Mouse (Mus musculus) midbrain, embryonic 16.5 days (tissue): ENCODE results near the gene Xkr7. TPM values are rescaled to one million over a fixed set of nuclear protein-coding genes. Genes with fewer than 3 reads are reported as not detected.

Source experiments
- ATAC-seq: fragments of 200-750 bp; cut with Nextera tagmentation; 2 replicates; pipeline ENCODE4 v1.8.0; 2017; ENCODE audit warnings: moderate TSS enrichment
- H3K27ac ChIP-seq: fragments of 300-500 bp; sonication (generic); 2 replicates; pipeline ENCODE4 v1.5.1; 2014; ENCODE audit warnings: mild to moderate bottlenecking, low read length, mixed read lengths
- H3K27me3 ChIP-seq: fragments of 300-500 bp; sonication (generic); 2 replicates; pipeline ENCODE4 v1.6.1; 2014; ENCODE audit warnings: low read depth, low read length, mixed read lengths; ENCODE audit not compliant: control insufficient read depth, insufficient read depth
- H3K36me3 ChIP-seq: fragments of 300-500 bp; sonication (generic); 2 replicates; pipeline ENCODE4 v1.6.1; 2014; ENCODE audit warnings: mild to moderate bottlenecking, low read length, moderate library complexity, mixed read lengths; ENCODE audit not compliant: control insufficient read depth, insufficient read depth
- H3K4me1 ChIP-seq: fragments of 300-500 bp; sonication (generic); 2 replicates; pipeline ENCODE4 v1.6.1; 2014; ENCODE audit warnings: mild to moderate bottlenecking, low read length, mixed read lengths; ENCODE audit not compliant: control insufficient read depth, insufficient read depth
- H3K4me2 ChIP-seq: fragments of 300-500 bp; sonication (generic); 2 replicates; pipeline ENCODE4 v1.6.1; 2014; ENCODE audit warnings: mild to moderate bottlenecking, low read length, mixed read lengths
- H3K4me3 ChIP-seq: fragments of 300-500 bp; sonication (generic); 2 replicates; pipeline ENCODE4 v1.5.1; 2014; ENCODE audit warnings: low read depth, mild to moderate bottlenecking, low read length, moderate library complexity, mixed read lengths
- H3K9ac ChIP-seq: fragments of 300-500 bp; sonication (generic); 2 replicates; pipeline ENCODE4 v1.6.1; 2014; ENCODE audit warnings: low read depth, low read length, mixed read lengths
- H3K9me3 ChIP-seq: fragments of 300-500 bp; sonication (generic); replicated peaks from 2 replicates; pipeline ENCODE4 v1.6.1; 2014; ENCODE audit warnings: mild to moderate bottlenecking, low read length, mixed read lengths; ENCODE audit not compliant: control insufficient read depth, poor library complexity, severe bottlenecking
- WGBS: fragments of 180-500 bp; shearing (Covaris S2); extraction: QIAGEN DNeasy Blood & Tissue Kit; methylation state at CpG from one replicate; pipeline ENCODE4 v1.1.7; 2014; 5-methylcytosine and 5-hydroxymethylcytosine counted together
- polyA plus RNA-seq: library from polyadenylated mRNA; unstranded; fragments of >200 nt; fragmentation: Nextera tagmentation; extraction: Ambion mirVana; gene quantifications from 2 replicates; pipeline ENCODE4 v1.2.1, GENCODE M21; 2015

The Xkr7 gene
- polyA plus RNA-seq, 1 experiment from 2014 or later, result 1.6 TPM

- H3K36me3 ChIP-seq, result peaks cover 16% of the 10 kb centered on the region; the same call in 1 of the 2 replicates
- H3K27ac ChIP-seq, result no peak overlapping the region
- H3K9ac ChIP-seq, result no peak overlapping the region
- H3K4me3 ChIP-seq, result no peak overlapping the region
- H3K27me3 ChIP-seq, result no peaks in the 10 kb centered on the region
- H3K4me2 ChIP-seq, result no peak overlapping the region
- ATAC-seq, result no peak
- 70% methylated on average over 4 of the region's 4 CpGs for WGBS
- no peaks in the 10 kb centered on the region; the same call in 1 of the 2 replicates for H3K4me1 ChIP-seq
- H3K9me3 ChIP-seq, result no peaks in the 10 kb centered on the region
Observed at GRCm38 (mm10) chr2:153058365-153058764, 26.7 kb downstream of the Xkr7 start.

DNA sequence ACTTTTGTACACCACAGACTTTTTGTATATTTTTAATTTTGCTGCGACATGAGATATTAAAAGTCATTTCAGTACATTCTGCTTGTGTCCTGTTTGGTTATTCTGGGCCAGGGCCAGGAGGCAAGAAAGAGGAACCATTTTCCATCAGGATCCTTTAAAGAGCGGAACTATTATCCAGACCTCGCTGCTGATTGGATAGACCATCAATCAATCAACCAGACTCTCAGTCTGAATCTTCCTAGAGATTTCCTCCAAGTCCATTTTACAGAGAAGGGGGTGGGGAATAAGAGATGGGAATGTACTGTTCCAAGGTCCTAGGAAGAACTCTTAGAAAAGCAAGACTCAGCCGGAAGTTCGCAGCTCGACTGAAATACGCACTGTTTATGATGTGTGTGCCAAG lies 28.6 kb downstream of the Xkr7 start:
- Histone ChIP-seq H3K4me3 (no peak overlapping the region), H3K4me2 (no peak overlapping the region), H3K27me3 (no peaks in the 10 kb centered on the region), H3K9ac (no peak overlapping the region), H3K27ac (no peak overlapping the region), H3K36me3 (0 out of 2 replicates have a peak, but pooled peaks cover 6% of the 10 kb centered on the region), H3K4me1 (peaks cover 4% of the 10 kb centered on the region; the same call in 1 of the 2 replicates), H3K9me3 (no peaks in the 10 kb centered on the region)
- no peak for ATAC-seq
- WGBS, result 86% methylated on average over 7 of the region's 7 CpGs

GRCm38 (mm10) chr2:153063394-153063793 lies 31.7 kb downstream of the Xkr7 start:
- ATAC-seq, result no peak
- H3K9me3 ChIP-seq, result no peaks in the 10 kb centered on the region
- no peaks in the 10 kb centered on the region for H3K27me3 ChIP-seq
- no peak overlapping the region for H3K4me3 ChIP-seq
- 0 out of 2 replicates have a peak overlapping the region, but pooled peaks have one; percentile 26 for H3K9ac ChIP-seq
- peak overlapping the region; percentile 31; the same call in 1 of the 2 replicates for H3K27ac ChIP-seq
- no peak overlapping the region for H3K4me2 ChIP-seq
- WGBS, result 53% methylated on average over 3 of the region's 3 CpGs
- no peaks in the 10 kb centered on the region for H3K36me3 ChIP-seq
- H3K4me1 ChIP-seq, result peaks cover 4% of the 10 kb centered on the region; the same call in 1 of the 2 replicates

- H3K36me3 ChIP-seq, result no peaks in the 10 kb centered on the region
- no peak overlapping the region for H3K9ac ChIP-seq
- H3K27me3 ChIP-seq, result peaks cover 3% of the 10 kb centered on the region; the same call in 1 of the 2 replicates
- no peak for ATAC-seq
- no peak overlapping the region for H3K27ac ChIP-seq
- no peak overlapping the region for H3K4me3 ChIP-seq
- H3K4me2 ChIP-seq, result no peak overlapping the region
- H3K9me3 ChIP-seq, result no peaks in the 10 kb centered on the region
- H3K4me1 ChIP-seq, result peaks cover 4% of the 10 kb centered on the region; the same call in 1 of the 2 replicates
- WGBS, result 76% methylated on average over 9 of the region's 9 CpGs
Observed at GRCm38 (mm10) chr2:153064190-153064970, 32.7 kb downstream of the Xkr7 start.

GRCm38 (mm10) chr2:153065747-153066508 lies 34.3 kb downstream of the Xkr7 start, which contains the start of gene Ccm2l:
Gene Ccm2l, plus strand, starts transcription at chr2:153065955.
- Histone ChIP-seq H3K27me3 (peaks cover 16% of the 10 kb centered on the region), H3K4me1 (peaks cover 6% of the 10 kb centered on the region; the same call in 1 of the 2 replicates), H3K4me3 (no peak within 1 kb of the TSS), H3K36me3 (no peaks in the 10 kb centered on the region), H3K27ac (no peak within 1 kb of the TSS), H3K9me3 (no peaks in the 10 kb centered on the region), H3K4me2 (no peak within 1 kb of the TSS), H3K9ac (no peak within 1 kb of the TSS)
- ATAC-seq, result no peak
- 56% methylated on average over 12 of the region's 12 CpGs for WGBS

- 63% methylated on average over 6 of the region's 6 CpGs for WGBS
- Histone ChIP-seq H3K27me3 (peaks cover 27% of the 10 kb centered on the region), H3K27ac (no peak overlapping the region), H3K4me2 (no peak overlapping the region), H3K4me1 (peaks cover 9% of the 10 kb centered on the region; the same call in 1 of the 2 replicates), H3K9me3 (no peaks in the 10 kb centered on the region), H3K36me3 (no peaks in the 10 kb centered on the region), H3K9ac (no peak overlapping the region), H3K4me3 (no peak overlapping the region)
- ATAC-seq, result no peak
Observed at GRCm38 (mm10) chr2:153066991-153067390, 35.3 kb downstream of the Xkr7 start.

DNA sequence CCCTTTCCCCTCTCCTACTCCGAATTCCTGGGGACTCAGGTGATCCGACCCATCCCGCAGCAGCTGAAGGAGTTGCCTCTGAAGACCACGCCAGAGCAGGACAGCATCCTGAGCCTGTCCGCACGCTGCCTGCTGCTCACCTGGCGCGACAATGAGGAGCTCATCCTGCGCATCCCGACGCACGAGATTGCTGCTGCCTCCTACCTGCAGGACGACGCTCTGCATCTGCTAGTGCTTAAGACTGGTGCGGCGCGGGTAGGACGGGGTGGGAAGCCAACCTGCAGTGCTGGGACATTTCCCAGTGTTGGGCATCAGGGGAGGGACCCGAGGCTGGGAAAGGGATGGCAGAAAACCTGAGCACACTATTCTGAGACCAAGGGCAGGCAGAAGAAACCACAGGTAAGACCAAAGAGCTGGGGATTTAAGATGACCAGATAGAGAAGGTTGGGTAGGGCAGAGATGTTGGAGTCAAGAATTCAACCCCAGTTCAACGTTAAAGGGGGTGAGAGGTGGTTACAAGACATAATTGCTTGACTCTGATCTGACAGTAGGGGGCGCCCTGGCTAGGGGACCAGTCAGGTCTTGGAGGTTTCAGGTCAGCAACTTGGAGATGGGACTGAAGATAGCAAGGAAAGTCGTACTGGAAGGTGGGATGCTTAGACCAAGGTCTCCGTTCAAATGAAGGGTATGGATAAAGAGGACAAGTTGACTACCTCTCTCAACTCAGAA lies 39.3 kb downstream of the Xkr7 start:
- H3K4me2 ChIP-seq, result peak overlapping the region; percentile 20; the same call in 1 of the 2 replicates
- peak; percentile 45; the same call in 1 of the 2 replicates for ATAC-seq
- no peaks in the 10 kb centered on the region for H3K9me3 ChIP-seq
- no peak overlapping the region for H3K9ac ChIP-seq
- no peaks in the 10 kb centered on the region for H3K36me3 ChIP-seq
- WGBS, result 5% methylated on average over 23 of the region's 23 CpGs
- H3K27ac ChIP-seq, result no peak overlapping the region
- H3K4me1 ChIP-seq, result peaks cover 5% of the 10 kb centered on the region; the same call in 1 of the 2 replicates
- H3K27me3 ChIP-seq, result peaks cover 43% of the 10 kb centered on the region
- peak overlapping the region; percentile 19 for H3K4me3 ChIP-seq

- peak overlapping the region; percentile 53 for H3K9ac ChIP-seq
- H3K4me3 ChIP-seq, result peak overlapping the region; percentile 38
- H3K4me1 ChIP-seq, result peaks cover 5% of the 10 kb centered on the region; the same call in 1 of the 2 replicates
- H3K27ac ChIP-seq, result no peak overlapping the region
- no peaks in the 10 kb centered on the region for H3K36me3 ChIP-seq
- peak; percentile 56 for ATAC-seq
- H3K27me3 ChIP-seq, result peaks cover 43% of the 10 kb centered on the region
- peak overlapping the region; percentile 62 for H3K4me2 ChIP-seq
- 2% methylated on average over 60 of the region's 67 CpGs for WGBS
- H3K9me3 ChIP-seq, result no peaks in the 10 kb centered on the region
Observed at GRCm38 (mm10) chr2:153071491-153072184, 40.0 kb downstream of the Xkr7 start.
